Mouse (Mus musculus) megakaryocyte, adult 5-6 weeks (primary cell): ENCODE results near the gene Palld. TPM values are rescaled to one million over a fixed set of nuclear protein-coding genes. Genes with fewer than 3 reads are reported as not detected.

Source experiments
- ATAC-seq: 2 replicates; pipeline ENCODE4 v1.8.0; 2016; ENCODE audit warnings: mild to moderate bottlenecking, inconsistent platforms; ENCODE audit not compliant: poor library complexity, severe bottlenecking
- total RNA-seq, 2 experiments: library from RNA; stranded (forward) in 1 of 2; stranded (reverse) in 1 of 2; fragments of 153-499, 151-499 nt in 1 of 2; fragments of 221-1000, 200-1000 nt in 1 of 2; gene quantifications; 2 replicates each; pipeline versions ENCODE4 v1.2.3 to v1.2.4; 2015 to 2017

Gene Palld
- total RNA-seq, 2 experiments from 2014 or later = 0.44 to 1.3 TPM

DNA sequence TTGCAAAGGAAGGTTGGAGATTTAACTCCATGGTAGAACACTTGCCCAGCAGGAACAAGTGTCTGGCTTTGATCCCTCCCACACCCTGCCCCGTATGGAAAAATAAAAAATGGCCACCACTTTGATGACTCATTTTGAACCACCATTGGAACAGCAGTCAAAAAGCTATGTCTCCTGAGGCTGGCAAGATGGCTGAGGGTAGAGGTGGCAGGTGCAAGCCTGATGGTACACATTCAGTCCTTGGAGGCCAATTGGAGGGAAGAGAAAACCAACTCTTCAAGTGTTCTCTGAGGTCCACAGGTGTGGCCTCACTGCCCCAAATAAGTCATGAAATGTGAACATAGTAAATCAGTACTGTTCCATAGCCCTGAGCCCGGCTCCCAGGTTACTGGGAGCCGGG, 210.4 kb downstream of the Palld start:
- no peak for ATAC-seq

DNA sequence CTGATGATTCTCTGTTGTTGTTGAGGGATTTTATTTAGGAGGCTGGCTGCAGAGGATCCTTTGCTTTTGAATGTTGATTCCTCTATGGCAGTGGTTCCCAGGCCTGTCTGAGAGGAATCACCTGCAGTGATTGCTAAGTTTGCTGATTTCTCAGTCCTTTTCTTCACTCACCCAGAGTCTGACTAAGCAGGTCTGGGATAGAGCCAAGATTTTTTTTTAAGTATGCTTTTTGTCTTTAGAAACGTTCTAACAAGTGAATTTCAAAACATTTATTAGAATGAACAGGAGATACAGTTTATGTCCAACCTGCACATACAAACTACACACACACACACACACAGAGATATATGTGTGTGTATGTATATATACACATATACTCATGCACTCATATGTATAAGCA, 211.1 kb downstream of the Palld start:
- no peak for ATAC-seq

DNA sequence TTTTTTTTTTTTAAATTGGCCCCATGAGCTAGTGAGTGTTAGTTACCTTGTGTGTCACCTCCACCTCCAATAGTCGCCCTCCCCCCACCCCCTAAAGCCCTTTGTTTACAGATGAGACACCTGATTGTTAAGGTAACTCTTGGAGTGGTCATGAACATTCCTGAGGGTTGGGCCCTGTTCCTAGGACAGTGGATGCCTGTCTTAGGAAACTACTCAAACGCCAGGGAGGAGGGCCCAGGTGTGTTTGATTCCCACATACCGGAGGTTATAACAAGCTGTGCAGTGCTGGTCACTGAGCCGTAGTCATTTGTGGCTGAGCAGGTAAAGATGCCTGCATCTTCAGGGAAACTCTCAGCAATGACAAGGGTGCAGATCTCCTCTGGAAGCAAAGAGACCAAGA, 215.4 kb downstream of the Palld start:
- no peak for ATAC-seq

DNA sequence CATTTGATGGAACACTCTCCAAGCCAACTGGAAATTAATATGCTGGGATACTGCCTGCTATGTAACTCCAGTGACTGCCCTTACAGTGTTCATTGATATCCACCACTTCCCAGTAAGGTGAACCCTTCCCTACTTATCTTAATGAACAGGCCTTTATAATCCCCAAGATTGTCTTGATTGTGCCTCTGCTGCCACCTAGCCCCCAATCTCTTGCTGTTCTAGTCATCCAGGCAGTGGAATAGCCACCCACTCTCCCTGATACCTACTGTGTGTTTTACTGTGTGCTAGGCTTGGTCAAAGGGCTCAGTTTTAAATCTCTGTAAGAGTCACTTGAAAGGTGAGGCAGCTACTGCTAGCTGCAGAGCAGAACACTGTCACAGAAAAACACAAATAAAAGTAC, 216.2 kb downstream of the Palld start:
- no peak for ATAC-seq

DNA sequence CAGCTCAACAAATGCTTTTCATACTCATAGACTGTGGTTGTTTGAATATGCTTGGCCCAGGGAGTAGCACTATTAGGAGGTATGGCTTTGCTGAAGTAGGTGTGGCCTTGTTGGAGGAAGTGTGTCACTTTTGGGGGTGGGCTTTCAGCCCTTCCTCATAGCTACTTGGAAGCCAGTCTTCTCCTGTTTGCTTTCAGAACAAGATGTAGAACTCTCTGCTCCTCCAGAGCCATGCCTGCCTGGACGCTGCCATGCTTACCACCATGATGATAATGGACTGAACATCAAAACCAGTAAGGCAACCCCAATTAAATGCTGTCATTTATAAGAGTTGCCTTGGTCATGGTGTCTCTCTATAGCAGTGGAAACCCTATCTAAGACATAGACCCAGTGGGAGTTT, 217.2 kb downstream of the Palld start:
- no peak for ATAC-seq

DNA sequence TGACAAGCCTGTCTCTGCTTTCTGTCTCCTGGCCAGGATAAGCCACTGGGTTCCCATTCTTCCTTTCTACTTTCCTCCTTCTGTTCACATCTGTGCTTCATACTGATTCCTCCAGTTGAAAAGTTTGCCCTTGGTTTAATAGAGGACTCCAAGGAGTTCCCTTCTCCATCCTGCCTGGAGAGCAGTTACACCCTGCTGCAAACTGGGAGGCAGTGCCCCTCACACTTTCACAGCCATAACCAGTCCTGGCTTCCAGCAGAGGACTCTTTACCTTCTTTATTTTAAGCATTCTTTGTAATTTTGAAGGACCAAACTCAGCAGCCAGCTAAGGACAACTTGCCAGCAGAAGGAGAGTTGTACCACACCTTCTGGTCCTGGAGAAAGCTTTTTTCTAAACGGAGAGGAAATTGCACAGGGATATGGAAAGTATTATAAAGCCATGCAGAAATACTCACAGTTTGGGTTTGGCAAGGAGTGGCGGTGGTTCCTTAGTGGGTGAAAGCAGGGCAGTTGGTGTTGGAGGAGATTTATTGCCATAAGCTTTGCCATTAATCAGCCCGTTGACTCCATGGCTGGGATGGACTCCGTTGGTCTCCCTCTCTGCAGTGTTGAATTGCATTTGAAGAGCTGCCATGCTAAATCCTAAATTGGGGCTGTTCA, 218.1 kb downstream of the Palld start:
- no peak for ATAC-seq

DNA sequence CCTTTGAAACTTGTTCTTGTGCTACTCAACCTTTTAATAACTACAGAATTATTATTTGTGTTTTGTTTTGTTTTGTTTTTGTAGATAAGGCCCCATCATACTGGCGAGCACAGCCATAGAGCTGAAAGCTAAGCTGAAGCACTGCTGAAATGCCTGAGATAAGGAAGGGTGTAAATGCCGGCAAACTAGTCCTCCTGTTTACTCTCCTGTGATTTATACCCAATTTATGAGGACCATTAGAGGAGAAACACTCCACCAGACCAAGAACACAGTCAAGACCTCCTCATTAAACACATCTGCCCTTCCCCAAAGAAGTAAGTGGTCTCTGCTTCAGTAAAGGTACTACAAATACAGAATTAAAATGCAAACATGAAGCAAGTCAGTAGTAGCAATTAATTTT, 219.6 kb downstream of the Palld start:
- no peak for ATAC-seq

DNA sequence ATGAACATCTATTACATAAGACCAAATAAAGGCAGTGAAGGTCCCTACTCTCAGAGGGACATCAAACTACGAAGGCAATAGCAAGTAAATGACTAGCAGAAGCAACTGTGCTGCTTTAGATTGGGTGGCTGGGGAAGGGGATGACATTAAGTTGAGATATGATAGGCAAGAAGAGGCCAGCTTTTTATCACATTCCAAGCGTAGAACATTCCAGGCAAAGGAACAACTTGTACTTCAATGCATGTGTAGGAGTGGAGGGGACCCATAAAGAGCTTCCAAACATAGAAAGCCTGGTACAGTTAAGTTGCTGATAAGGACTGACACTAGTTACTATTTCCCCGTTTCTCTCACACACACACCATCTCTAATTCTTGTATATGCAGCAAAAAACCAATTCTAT, 221.3 kb downstream of the Palld start:
- ATAC-seq = no peak

DNA sequence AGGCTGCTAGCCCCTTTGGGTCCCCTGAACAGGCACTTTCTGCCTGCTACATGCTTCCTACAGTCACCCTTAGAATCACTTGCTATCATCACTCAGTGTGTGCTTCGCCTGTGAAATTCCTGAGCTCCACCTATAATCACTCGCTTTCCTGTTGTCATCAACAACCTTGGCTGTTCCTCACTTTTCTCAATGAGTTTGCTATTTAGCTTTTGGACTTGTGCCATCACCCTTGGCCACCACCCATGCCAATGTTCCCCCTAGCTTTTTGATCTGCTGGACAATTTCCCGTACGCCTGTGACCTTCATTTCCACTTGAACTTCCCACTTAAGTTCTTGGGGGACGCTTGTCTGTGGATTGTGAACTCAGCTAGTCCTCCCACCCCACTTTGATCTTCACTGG, 225.3 kb downstream of the Palld start:
- ATAC-seq = no peak

DNA sequence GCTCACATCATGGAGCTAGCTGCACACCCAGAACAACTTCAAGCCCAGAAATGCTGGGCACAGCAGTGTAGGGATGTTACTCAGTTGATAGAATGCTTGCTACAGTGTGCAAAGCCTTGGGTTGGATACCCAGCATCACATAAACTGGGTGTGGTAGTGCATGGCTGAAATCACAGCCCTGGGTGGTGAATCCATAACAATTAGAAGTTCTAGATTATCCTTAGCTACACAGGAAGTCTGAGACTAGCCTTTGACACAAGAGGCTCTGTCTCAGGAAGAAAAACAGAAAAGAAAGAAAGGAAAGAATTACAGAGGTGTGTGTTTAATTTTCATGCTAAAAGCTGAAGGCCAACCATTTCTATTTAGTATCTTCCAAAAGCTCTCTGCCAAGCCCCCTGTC, 231.3 kb downstream of the Palld start:
- ATAC-seq = no peak

DNA sequence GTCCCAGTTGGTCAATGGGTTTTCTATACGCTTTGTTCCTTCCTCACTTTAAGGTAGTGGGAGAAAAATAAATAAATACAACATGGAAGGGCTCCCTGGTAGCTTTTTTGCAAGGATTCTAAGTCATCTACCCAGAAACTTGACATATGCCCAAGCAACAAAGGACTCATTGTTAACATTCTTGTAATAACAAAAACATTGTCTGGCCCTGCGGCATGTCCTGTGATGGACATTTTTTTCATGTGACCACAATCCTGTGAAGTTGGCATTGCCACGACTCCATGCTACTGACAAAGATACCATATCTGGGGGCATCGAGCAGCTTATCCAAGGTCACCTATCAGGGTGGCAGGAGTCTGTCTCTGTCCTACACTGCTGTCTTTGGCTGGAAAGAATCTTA, 232.1 kb downstream of the Palld start:
- ATAC-seq = no peak

DNA sequence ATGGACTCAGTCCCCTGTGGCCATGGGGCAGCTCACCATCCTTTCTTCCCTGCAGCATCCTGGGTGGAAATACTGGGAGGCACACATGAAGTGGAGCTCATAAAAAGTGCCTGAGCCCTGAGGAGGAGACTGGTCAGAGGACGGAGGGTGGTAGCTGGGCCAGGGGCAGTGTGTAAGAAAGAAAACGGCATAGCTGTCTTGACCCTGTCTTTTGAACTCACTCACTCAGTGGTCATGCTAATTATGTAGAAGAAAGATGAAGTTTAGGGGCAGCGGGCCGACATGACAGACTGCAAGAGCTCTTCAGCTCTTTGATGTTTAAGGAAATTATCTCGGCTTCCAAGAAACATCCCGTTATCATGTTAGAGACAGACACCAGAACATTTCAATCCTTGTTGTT, 235.6 kb downstream of the Palld start:
- ATAC-seq = no peak

DNA sequence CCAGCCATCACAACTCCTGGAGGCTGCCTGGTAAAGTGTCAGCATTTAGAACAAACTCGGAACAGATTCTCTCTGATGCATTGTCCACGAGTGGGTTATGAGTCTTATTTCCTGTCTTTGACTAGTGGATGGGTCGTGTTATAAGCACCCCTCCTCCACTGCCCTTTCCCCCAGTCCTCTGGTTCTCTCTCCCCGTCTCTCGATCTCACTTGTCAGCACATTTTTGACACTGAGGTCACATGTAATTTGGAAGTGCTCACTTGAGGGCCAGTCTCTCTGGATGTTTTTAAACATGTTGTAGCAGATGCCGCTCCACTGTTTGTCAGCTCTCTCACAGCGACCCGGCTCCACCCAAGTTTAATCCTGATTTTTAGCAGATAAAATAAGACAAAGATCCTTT, 237.5 kb downstream of the Palld start:
- no peak for ATAC-seq

DNA sequence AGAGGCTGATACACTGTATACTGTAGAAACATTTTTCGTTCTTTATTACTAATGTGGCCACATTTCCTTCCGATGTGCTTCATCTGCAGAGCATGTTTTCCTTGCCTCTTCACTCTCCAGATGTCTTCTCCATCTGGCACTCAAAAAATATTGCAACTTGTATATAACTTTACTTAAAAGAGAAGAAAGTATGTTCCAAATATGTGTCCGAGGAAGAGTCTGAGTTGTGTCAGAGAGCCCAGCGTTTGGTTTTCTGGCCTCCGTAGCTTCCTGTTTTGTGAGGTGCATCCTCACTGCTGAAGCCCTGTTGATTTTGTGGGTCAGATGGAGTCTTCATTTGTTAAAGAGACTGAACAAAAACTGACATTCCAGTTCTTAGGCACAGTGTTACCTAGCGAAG, 238.3 kb downstream of the Palld start:
- ATAC-seq = no peak

DNA sequence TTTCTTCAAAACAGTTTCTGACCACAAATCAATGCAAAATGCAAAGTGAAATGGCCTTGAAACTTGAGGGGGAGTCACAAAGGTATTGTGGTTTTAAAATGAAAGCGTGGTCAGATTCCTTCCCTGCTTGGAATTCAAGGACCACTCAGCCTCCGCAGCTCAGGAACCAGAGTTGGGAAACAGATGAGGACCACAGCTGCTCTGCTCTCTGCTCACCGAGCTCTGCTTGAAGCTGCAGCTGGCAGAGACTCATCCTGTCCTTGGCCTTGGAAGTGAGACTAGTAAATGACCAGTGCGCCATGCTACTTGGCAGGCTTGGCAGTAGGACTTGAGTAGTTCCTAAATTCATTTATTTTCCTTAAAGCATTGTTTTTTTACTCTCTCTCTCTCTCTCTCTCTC, 239.7 kb downstream of the Palld start:
- no peak for ATAC-seq

DNA sequence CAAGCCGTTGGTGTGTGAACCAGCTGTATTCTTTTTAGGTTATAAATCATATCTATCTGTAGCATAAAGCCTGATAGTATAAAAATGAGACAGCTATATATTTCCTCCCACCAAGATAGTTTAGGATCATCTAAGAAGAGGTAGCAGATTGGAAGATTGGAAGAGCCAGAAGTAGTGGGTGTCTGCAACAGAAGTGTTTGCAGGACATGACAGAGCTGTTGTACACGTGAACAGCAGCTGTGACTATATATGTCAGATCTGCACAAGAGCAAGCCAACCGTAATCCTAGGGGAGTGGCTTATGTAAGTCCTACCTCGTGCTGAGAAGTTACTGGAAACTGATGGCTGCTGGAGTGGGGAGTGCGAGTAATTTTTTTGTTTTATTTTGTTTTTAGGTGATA, 240.9 kb downstream of the Palld start:
- ATAC-seq = no peak

DNA sequence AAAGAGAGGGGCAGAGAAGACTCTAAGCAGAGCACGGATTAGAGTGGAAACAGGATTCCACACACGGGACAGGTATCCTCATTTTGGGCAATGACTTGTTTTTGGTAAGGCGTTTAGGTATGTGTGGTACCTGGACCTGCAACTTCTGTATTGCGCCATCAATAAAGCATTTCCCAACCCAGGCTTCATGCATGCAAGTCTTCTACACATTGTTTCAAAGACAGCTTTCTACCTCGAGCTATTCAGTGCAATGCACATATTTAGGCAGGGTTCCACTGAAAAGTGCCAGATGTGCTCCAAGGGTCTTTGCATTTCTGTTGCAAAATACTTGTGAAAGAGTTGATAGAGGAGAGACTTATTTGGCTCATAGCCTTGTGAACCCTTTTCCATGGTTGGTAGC, 241.5 kb downstream of the Palld start:
- ATAC-seq = no peak

DNA sequence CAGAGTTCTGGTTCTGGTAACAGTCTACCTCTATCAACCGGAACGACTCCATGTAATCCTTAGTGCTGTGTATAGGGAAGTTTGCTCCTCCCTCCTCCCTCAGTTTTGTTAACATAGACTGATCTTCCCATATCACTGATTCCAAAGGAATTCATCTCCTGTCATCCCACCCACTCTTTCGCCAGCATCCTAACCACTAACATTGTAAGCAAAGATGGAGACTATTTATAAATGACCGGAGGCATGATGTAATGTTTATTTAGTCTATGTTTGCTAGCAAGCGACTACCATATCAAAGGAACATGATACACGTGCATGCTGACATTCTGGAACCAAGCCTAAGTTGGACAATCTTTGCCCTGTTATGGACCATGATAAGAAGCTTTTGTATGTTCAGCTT, 250.5 kb downstream of the Palld start:
- no peak for ATAC-seq

DNA sequence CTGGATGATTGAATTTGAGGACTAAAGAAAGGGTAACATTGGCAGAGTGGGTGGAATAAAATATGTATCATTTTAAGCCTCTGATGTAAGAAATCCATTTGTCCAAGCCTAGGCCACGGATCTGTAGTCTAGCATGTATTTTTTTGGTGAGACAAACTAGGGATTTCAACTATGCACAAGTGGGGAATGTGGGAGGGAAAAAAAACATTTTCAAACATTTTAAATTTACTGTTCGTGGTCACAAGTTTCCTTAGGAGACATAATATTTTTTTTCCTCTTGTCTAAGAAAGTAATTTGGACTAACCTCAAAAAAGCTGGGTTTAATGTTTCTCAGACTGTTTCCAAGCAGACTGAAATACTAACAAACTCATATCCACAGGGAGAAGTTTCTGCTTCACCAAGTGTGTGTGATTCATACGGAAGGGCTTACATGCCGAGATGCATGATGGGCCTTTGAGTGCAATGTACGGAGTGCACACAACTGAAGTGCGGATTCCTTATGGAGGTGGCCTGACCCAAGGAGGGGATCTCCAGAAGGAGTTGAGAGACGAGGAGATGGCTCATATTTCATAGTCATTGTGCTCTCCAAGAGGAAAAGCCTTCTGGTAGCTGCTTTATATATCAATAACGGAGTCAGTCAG, 256.2 kb downstream of the Palld start:
- no peak for ATAC-seq

DNA sequence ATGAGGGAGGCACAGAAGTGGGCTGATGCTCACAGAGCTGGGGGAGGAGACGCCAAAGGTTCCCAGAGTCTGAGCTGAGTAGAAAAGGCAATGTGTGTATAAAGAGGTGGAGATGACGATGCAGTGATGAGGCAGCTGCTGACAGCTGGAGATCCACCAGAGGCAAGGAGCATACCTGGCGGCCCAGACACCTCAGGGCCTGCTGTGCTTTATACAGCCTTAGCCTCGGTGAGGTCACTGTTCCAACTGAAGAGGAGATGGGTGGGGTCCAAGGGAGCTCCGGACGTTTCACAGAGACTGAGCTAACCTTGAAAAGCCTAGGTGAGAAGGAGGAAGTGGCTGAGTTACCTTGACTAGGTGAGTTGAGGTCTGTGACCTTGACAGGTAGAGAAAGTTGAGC, 256.8 kb downstream of the Palld start:
- ATAC-seq = no peak

DNA sequence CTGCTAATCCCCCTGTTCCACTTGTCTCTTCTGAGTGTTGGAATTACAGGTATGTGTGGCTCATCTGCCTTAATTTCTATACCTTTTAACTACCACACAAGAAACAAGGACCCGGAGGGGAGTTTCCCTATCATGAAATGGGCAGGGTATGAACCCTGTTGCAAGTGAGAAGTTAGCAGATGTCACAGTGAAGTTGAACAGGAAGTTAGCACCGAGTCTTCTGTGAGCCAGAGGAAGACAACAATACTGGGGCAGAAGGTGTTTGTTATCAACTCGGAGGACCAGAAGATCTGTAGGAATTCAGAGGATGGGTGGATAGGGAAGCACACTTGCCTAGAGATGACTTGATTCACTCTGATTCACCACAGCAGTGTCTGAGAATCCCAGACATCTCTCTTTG, 259.3 kb downstream of the Palld start:
- ATAC-seq = no peak

DNA sequence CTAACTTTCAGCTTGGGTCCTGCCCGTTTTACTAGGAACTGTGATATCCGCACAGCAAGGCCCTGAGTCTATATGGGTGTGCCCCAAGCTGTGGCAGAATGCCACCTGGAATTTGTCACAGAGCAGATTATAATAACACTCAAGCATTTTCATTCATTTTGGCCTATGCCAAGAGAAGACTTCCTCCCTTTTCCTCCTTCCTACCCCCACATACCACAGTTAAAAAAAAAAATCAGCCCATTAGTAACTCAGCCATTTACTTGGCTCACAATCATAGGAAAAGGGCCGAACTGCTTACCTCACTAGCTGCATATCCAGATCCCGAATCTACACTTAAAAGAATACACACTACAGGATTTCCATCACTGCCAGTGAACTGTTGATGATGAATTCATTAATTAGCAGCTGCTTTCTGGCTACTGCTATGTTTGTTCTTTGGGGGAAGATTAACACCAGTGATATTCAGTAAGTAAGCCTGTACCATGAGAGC, 260.1 kb downstream of the Palld start:
- no peak for ATAC-seq

DNA sequence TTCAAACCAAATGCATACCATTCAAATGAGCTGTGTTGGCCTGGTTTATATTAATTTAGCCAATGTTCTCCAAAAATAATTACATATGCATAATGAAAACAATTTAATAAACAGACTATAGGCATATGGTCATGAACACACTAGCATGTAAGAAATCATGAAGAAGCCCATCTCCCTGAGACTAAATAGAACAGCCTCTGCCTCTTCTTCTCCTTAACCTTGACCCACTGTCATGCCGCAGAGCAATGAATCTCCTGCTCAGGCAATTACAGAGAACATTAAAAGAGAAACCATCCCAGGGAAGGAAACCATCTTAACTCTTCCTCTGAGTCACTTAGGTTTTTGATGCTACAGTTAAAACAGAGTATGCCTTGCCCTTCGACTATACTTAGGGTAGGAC, 262.9 kb downstream of the Palld start:
- no peak for ATAC-seq
